Mouse (Mus musculus) embryo, embryonic 11 days (tissue): Measurements from ENCODE around the gene Kif26b.

Experiments used
- DNase-seq: peaks from one replicate; pipeline ENCODE4 v3.0.0-alpha.2; 2015

Kif26b gene

DNA sequence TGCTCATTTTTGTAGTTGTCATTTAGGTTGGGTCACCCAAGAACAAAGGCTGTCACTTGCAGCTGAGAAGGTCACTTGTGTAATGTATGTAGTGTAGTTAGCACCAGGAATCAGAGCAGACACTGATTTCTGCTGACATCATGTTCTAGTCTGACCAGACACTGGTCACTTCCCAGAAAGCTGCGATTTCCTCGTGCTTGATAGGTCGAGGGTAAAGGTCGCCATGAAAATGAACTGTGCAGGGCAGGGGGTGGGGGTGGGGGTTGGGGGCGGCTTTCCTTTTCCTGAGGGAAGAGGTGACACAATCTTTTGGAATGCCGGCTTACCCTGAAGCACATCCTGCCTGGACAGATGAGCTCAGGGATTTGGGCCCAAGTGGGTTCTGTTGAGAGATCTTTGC lies 68.8 kb downstream of the Kif26b start:
- DNase-seq = no peak

DNA sequence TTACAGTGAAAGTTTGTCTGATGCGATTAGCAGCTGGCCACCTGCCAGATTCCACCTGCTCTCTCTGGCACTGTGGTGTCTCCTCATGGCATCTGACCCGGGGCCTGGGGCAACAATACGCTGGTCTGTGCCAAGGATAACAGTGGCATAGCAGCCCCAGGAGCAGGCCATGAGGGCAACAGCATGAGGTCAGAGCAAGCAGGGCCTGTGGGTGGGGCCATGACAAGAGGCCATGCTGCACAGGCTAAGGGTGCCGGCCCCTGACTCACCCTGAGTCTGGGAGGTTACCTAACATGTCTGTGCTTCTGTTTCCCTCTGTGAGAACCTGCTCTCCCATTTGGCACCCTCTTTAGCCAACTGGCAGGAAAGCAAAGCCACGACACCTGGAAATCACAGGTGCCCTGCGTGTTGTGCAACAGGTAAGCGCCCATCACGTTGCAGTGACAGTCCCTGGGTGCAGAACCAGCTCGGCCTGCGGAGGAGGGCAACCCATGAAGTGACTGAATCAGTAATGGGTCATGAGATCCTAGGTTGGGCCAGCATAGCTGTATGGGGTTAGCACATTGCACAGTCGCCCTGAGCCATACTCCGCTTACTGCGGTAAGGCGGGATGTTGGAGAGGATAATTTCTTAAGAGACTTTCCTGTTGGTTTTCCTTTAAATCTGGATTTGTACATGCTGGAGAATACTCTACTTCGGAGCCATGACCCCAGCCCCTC lies 72.1 kb downstream of the Kif26b start:
- no peak for DNase-seq

DNA sequence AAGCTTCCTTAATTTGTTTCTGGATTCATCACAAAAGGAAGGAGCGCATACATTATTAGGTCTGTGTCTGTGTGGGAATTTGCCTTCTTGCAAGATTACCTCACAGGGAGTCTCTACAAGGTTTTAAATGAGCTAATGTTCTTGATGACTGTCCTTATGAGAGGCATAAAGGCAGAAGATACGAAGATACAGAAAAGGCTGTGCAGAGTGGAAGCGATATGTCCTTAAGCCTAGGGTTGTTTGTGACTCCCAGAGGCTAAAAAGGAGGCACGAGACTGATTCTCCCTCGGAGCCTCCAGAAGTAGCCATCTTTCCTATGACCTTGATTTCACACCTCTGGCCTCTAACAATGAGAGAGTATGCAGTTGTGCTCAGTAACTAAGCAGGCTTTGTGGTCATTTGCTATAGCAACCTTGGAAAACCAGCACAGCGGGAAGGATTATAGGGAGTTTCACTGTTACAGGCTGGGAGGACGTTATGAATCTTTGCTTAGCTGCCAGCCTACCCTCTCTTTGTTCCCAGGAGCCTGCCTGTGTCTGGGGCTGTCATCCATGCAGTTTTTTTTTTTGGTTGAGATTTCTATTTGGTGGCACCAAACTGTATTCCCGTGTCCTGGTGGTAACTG lies 80.3 kb downstream of the Kif26b start:
- no peak for DNase-seq

- no peak for DNase-seq
Measured at GRCm38 (mm10) chr1:178611512-178611911, 82.6 kb downstream of the Kif26b start.

GRCm38 (mm10) chr1:178621301-178621700 lies 92.4 kb downstream of the Kif26b start:
- no peak for DNase-seq

DNA sequence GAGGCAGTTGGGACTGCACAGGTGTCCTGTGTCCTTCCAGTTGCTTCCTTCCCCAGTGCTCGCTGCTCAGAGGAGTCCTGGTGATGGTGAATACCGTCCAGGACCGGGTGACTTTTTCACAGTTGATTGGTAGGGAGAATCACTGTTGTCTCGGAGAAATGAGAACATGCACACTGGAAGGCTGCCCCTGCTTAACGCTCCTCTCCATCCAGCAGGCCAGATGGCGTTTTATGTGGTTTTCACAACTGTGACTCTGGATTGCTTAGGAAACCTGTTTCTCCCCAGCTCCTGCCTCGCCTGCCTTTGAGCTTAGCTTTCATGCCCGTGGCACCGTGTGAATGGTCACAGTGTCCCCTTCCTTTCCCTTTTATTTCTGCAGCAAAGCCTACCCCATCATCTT lies 95.0 kb downstream of the Kif26b start:
- no peak for DNase-seq

GRCm38 (mm10) chr1:178626961-178627381 lies 98.0 kb downstream of the Kif26b start:
- no peak for DNase-seq

DNA sequence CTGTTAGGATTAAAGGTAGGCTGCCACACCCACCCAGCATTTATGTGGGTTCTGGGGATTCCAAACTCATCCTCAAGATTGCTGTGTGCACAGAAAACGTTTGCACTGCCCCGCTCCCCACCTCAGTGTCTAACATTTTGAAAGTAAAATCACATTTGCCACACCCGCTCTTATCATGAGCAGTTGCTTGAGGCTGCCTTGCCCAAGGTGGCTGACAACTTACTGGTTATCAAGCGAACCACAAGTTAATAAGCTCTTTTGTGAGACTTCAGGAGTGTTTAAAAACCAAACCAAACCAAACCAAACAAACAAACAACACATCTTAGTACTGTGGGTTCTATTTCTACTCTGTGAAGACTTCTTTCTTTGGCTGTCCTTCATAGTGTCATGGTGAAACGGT lies 101.1 kb downstream of the Kif26b start:
- no peak for DNase-seq

- DNase-seq = no peak
Measured at GRCm38 (mm10) chr1:178631863-178632262, 102.9 kb downstream of the Kif26b start.

- DNase-seq = peak; percentile 31
Measured at GRCm38 (mm10) chr1:178634359-178635085, 105.6 kb downstream of the Kif26b start.

DNA sequence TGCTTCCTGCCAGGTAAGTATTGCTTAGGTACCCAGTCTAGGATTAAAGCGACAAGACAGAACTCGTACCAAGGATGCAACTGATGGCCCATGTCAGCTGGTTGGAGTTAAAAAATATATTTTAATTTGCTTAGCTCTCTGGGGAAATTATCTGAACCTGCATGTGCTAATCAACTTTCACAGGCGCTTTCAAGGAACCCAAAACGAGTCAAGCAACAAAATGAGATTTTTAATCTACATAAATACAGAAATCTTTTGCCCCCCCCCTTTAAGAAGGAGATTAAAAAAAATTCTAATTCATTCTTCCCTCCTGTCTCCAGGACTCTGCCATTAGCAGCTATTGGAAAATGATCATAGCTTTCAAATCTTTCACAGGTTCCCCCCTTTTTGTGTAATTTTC lies 106.5 kb downstream of the Kif26b start:
- no peak for DNase-seq

GRCm38 (mm10) chr1:178637293-178637692 lies 108.4 kb downstream of the Kif26b start:
- no peak for DNase-seq

DNA sequence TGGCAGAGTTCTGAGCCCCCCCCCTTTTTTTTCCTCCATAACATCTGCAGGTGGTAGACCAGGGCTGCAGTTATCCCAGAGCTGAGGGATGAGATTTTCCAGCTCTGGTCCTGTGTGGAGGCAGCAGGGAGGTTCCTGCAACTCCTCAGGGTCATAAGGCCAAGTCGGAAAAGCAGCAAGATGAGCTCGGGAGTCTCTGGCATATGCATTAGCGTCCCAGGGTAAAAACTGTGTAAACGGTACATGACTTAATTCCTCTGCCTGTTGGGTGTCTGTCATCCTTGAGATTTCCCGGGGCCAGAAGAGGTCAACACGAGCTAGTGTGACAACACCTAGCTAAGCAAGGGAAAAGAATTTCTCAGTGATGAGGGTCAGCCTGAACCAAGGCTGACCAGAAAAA lies 111.0 kb downstream of the Kif26b start:
- DNase-seq = peak; percentile 26

DNA sequence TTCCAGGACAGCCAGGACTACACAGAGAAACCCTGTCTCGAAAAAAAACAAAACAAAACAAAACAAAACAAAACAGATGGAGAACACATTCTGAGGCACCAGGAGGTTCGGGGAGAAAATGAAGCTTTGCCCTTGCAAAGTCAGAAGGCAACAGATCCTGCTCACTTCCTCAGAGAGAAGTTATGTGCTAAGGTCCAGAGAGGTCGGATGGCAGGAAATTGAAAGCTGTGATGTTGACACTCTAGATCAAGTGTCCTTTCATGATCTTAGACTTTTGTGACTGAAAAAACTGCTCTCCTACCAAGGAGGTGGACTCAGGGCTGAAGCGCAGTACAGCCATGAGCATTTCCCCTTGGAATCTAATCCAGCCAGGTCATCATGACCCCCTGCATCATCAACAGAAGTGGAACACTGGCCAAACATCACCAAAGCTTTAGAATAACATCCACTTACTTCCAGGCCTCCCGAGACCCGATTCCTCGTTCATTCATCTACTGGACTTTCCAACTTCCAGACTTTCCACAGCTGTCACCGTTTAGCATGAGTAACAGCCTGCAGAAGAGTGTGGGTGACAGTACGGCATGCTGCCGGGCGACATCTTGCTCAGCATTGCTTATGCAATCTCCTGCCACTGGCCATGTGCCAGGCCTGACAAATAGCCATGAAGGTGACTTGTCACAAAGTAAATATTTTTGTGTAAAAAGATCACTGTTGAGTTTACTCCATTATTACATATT lies 112.0 kb downstream of the Kif26b start:
- peak; percentile 46 for DNase-seq

- DNase-seq = no peak
Measured at GRCm38 (mm10) chr1:178641788-178642187, 112.9 kb downstream of the Kif26b start.

GRCm38 (mm10) chr1:178644954-178645353 lies 116.0 kb downstream of the Kif26b start:
- no peak for DNase-seq

DNA sequence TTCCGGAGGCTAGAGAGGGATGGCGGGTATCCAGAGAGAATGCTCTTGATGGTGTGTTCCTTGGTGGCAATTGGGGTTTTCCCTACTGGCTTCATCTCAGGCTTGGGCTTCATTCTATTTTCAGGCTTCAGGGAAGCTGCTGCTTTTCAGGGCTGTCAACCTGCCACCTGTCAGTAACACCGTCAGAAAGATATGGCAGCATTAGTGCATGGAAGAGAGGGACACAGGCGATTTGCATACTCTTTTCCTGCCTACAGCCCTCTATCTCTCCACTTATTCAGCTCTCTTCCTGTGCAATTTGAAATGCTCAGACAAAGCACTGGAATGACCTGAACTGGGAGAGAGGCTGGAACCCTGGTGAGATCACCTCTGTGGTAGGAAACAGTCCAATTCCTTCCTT lies 117.7 kb downstream of the Kif26b start:
- DNase-seq = no peak

DNA sequence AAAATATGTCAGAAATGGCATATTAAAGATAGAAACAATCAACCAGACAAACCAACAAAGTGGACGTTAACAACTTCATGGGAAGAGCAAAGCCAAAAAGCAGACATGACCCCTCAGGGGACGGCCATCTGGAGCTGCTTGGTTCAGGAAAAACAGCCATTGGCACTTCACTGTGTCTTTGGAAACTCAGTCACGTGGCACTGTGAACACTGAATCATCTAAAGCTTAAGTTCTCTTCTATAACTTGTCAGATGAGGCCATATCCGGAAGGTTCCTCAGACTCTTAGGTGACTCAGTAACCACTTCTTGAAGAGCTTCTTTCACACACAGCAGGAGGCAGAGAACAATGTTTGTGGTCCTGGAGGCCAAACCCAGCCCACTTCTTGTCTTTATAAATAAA lies 126.6 kb downstream of the Kif26b start:
- DNase-seq = no peak

DNA sequence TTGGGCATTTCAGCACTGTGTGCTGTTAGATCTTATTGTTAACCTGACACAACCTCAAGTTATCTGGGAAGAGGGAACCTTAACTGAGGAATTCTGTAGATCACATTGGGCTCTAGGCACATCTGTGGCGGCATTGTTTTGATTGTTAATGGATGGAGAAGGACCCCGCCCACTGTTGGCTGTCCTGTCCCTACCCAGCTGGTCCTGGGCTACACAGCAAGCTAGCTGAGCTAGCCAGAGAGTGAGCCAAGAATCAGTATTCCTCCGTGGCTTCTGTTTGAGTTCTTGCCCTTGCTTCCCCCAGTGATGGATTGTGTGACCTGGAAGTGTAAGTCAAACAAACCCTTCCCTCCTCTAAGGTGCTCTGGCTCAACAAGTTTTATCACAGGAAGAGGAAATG lies 132.1 kb downstream of the Kif26b start:
- no peak for DNase-seq

- peak; percentile 41 for DNase-seq
Measured at GRCm38 (mm10) chr1:178661556-178661955, 132.6 kb downstream of the Kif26b start.

GRCm38 (mm10) chr1:178663539-178663938 lies 134.6 kb downstream of the Kif26b start:
- DNase-seq = no peak

DNA sequence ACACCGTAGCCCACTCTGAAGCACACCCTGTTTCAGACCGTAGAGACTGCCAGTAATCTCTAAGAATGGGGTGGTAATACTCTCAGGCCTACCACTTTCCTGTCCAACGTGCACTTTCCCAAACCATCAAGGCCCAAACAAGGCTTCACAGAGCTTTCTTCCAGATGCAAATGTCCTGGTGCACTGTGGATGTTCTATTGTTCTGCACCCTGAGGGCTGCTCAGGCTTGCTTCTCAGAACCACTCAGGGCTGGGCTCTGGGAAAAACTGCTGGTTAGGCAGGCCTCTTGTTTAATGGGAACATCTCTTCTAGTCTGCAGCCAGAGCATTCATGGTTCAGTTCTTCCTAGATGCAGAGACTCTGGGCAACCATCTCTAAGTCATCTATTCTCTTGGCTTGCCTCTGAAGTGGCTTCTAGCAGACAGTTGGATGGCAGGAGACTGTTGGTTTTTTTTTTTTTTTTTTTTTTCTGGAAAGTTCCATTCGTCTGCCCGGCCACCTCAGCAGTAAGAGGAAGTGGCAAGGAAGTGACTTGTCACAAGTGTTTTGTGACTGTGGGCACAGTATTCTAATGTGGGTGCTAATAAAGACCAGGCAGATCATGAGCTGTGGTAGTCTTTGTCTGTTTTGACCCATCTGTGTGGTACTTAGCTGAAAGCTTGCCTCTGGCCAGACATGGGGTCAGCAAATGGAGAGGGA lies 135.5 kb downstream of the Kif26b start:
- no peak for DNase-seq

DNA sequence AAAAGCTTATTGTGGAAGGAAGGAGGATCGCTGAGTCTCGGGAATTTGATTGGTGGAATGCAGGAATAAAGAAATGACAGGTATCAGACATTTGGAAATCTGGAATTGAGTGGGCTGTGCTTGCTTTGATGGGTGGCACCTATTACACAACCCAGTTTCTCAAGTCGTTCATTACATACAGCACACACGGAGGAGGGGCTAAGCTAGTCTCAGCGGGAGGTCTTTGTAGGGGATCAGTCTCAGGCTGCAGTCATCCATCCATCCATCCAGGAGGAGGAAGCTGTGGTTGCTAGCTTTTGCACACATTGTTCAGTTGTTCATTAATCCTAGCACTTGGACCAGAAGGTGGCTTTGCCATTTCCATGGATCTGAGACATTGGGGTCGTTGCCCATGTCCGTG lies 137.6 kb downstream of the Kif26b start:
- DNase-seq = no peak
